Mouse (Mus musculus) kidney, embryonic 15.5 days (tissue): ENCODE measurements at regions not wholly inside any gene's neighbourhood (a gene's known extent, or its start where the extent isn't known, plus 50 kb on each side); places are given as distances from the start of the nearest gene placed in this dataset.

ENCODE experiments used
- ATAC-seq: fragments of 200-750 bp; cut with Nextera tagmentation; replicated peaks from 2 replicates; pipeline ENCODE4 v1.8.0; 2017; ENCODE audit warnings: moderate TSS enrichment; ENCODE audit not compliant: low FRiP score
- H3K27ac ChIP-seq: fragments of 300-500 bp; sonication (generic); 2 replicates; pipeline ENCODE4 v1.5.1; 2015; ENCODE audit warnings: mild to moderate bottlenecking, inconsistent platforms
- H3K27me3 ChIP-seq: fragments of 300-500 bp; sonication (generic); 2 replicates; pipeline ENCODE4 v1.6.1; 2015; ENCODE audit warnings: inconsistent platforms
- H3K36me3 ChIP-seq: fragments of 300-500 bp; sonication (generic); 2 replicates; pipeline ENCODE4 v1.6.1; 2015; ENCODE audit warnings: inconsistent platforms
- H3K4me1 ChIP-seq: fragments of 300-500 bp; sonication (generic); 2 replicates; pipeline ENCODE4 v1.6.1; 2015; ENCODE audit warnings: inconsistent platforms
- H3K4me2 ChIP-seq: fragments of 300-500 bp; sonication (generic); 2 replicates; pipeline ENCODE4 v1.6.1; 2015; ENCODE audit warnings: moderate library complexity, mild to moderate bottlenecking, inconsistent platforms
- H3K4me3 ChIP-seq: fragments of 300-500 bp; sonication (generic); replicated peaks from 2 replicates; pipeline ENCODE4 v1.5.1; 2015; ENCODE audit warnings: mild to moderate bottlenecking, inconsistent platforms
- H3K9ac ChIP-seq: fragments of 300-500 bp; sonication (generic); 2 replicates; pipeline ENCODE4 v1.6.1; 2015; ENCODE audit warnings: mild to moderate bottlenecking, inconsistent platforms
- H3K9me3 ChIP-seq: fragments of 300-500 bp; sonication (generic); replicated peaks from 2 replicates; pipeline ENCODE4 v1.6.1; 2016; ENCODE audit warnings: inconsistent platforms
- WGBS: fragments of 180-500 bp; shearing (Covaris S2); methylation state at CpG from one replicate; pipeline ENCODE4 v1.1.7; 2015; ENCODE audit warnings: mixed read lengths; 5-methylcytosine and 5-hydroxymethylcytosine counted together

- Histone ChIP-seq H3K4me2 (no peak overlapping the region), H3K9ac (no peak overlapping the region), H3K9me3 (peaks cover 3% of the 10 kb centered on the region; the same call in 1 of the 2 replicates), H3K27me3 (no peaks in the 10 kb centered on the region), H3K4me3 (no peak overlapping the region), H3K27ac (no peak overlapping the region), H3K36me3 (no peaks in the 10 kb centered on the region), H3K4me1 (no peaks in the 10 kb centered on the region)
- whole genome bisulfite sequencing: 84% methylated on average over 5 of the region's 5 CpGs
- ATAC-seq: no peak
These were observed 113.5 kb downstream of the Tfcp2l1 start for GRCm38 (mm10) chr1:118741286-118741685.

- Histone ChIP-seq H3K27me3 (no peaks in the 10 kb centered on the region), H3K36me3 (no peaks in the 10 kb centered on the region), H3K4me3 (no peak overlapping the region), H3K9ac (no peak overlapping the region), H3K9me3 (peaks cover 3% of the 10 kb centered on the region; the same call in 1 of the 2 replicates), H3K4me1 (peaks cover 3% of the 10 kb centered on the region; the same call in 1 of the 2 replicates), H3K27ac (no peak overlapping the region), H3K4me2 (no peak overlapping the region)
- 68% methylated on average over 5 of the region's 5 CpGs for WGBS
- no peak for ATAC-seq
These were observed 120.5 kb downstream of the Tfcp2l1 start for GRCm38 (mm10) chr1:118748196-118748595.

GRCm38 (mm10) chr1:118752869-118753268, 125.1 kb downstream of the Tfcp2l1 start:
- H3K9me3 ChIP-seq: no peaks in the 10 kb centered on the region
- H3K27ac ChIP-seq: peak overlapping the region; percentile 61
- no peaks in the 10 kb centered on the region for H3K27me3 ChIP-seq
- H3K4me2 ChIP-seq: no peak overlapping the region
- no peak overlapping the region for H3K9ac ChIP-seq
- H3K4me3 ChIP-seq: no peak overlapping the region
- no peaks in the 10 kb centered on the region for H3K36me3 ChIP-seq
- ATAC-seq: no peak
- H3K4me1 ChIP-seq: peaks cover 16% of the 10 kb centered on the region
- WGBS: 86% methylated on average over 3 of the region's 3 CpGs

- ATAC-seq: peak; percentile 73
- Histone ChIP-seq H3K9ac (no peak overlapping the region), H3K4me3 (no peak overlapping the region), H3K27me3 (no peaks in the 10 kb centered on the region), H3K9me3 (no peaks in the 10 kb centered on the region), H3K27ac (peak overlapping the region; percentile 87), H3K36me3 (no peaks in the 10 kb centered on the region), H3K4me1 (peaks cover 21% of the 10 kb centered on the region), H3K4me2 (no peak overlapping the region)
- WGBS: 24% methylated on average over 9 of the region's 9 CpGs
These were observed 128.6 kb downstream of the Tfcp2l1 start for GRCm38 (mm10) chr1:118756171-118756865.

- H3K27me3 ChIP-seq: no peaks in the 10 kb centered on the region
- H3K4me1 ChIP-seq: peaks cover 21% of the 10 kb centered on the region
- H3K4me2 ChIP-seq: no peak overlapping the region
- 0 out of 2 replicates have a peak overlapping the region, but pooled peaks have one; percentile 3 for H3K27ac ChIP-seq
- H3K4me3 ChIP-seq: no peak overlapping the region
- ATAC-seq: no peak
- WGBS: 63% methylated on average over 4 of the region's 4 CpGs
- H3K36me3 ChIP-seq: no peaks in the 10 kb centered on the region
- H3K9ac ChIP-seq: no peak overlapping the region
- H3K9me3 ChIP-seq: no peaks in the 10 kb centered on the region
These were observed 129.7 kb downstream of the Tfcp2l1 start for GRCm38 (mm10) chr1:118757340-118758030.

- H3K27ac ChIP-seq: 0 out of 2 replicates have a peak overlapping the region, but pooled peaks have one; percentile 52
- peaks cover 17% of the 10 kb centered on the region for H3K4me1 ChIP-seq
- ATAC-seq: no peak
- 75% methylated on average over 4 of the region's 4 CpGs for WGBS
- no peak overlapping the region for H3K9ac ChIP-seq
- no peaks in the 10 kb centered on the region for H3K27me3 ChIP-seq
- no peaks in the 10 kb centered on the region for H3K9me3 ChIP-seq
- H3K4me3 ChIP-seq: no peak overlapping the region
- H3K4me2 ChIP-seq: no peak overlapping the region
- no peaks in the 10 kb centered on the region for H3K36me3 ChIP-seq
These were observed 130.3 kb downstream of the Tfcp2l1 start for GRCm38 (mm10) chr1:118758031-118758400.

GRCm38 (mm10) chr1:118759141-118759932, 131.6 kb downstream of the Tfcp2l1 start:
- ATAC-seq: peak; percentile 64
- no peak overlapping the region for H3K4me2 ChIP-seq
- peaks cover 17% of the 10 kb centered on the region for H3K4me1 ChIP-seq
- no peaks in the 10 kb centered on the region for H3K36me3 ChIP-seq
- 25% methylated on average over 7 of the region's 7 CpGs for WGBS
- no peaks in the 10 kb centered on the region for H3K27me3 ChIP-seq
- H3K9ac ChIP-seq: no peak overlapping the region
- no peaks in the 10 kb centered on the region for H3K9me3 ChIP-seq
- no peak overlapping the region for H3K4me3 ChIP-seq
- H3K27ac ChIP-seq: no peak overlapping the region

GRCm38 (mm10) chr1:118765525-118765924, 137.8 kb downstream of the Tfcp2l1 start:
- Histone ChIP-seq H3K9ac (no peak overlapping the region), H3K27me3 (0 out of 2 replicates have a peak, but pooled peaks cover 8% of the 10 kb centered on the region)

GRCm38 (mm10) chr1:118768831-118769230, 141.1 kb downstream of the Tfcp2l1 start:
- WGBS: 19% methylated on average over 4 of the region's 4 CpGs
- H3K9ac ChIP-seq: no peak overlapping the region
- H3K4me2 ChIP-seq: no peak overlapping the region
- H3K9me3 ChIP-seq: no peaks in the 10 kb centered on the region
- H3K27ac ChIP-seq: no peak overlapping the region
- ATAC-seq: no peak
- peaks cover 22% of the 10 kb centered on the region; the same call in 1 of the 2 replicates for H3K27me3 ChIP-seq
- no peaks in the 10 kb centered on the region for H3K36me3 ChIP-seq
- no peak overlapping the region for H3K4me3 ChIP-seq
- H3K4me1 ChIP-seq: no peaks in the 10 kb centered on the region

More at GRCm38 (mm10) chr1:118765525-118765924, 137.8 kb downstream of the Tfcp2l1 start:
- Histone ChIP-seq H3K27ac (no peak overlapping the region), H3K36me3 (no peaks in the 10 kb centered on the region), H3K9me3 (no peaks in the 10 kb centered on the region), H3K4me1 (no peaks in the 10 kb centered on the region), H3K4me2 (no peak overlapping the region), H3K4me3 (no peak overlapping the region)
- WGBS: 70% methylated on average over 9 of the region's 9 CpGs
- no peak for ATAC-seq

- no peak for ATAC-seq
- Histone ChIP-seq H3K9me3 (no peaks in the 10 kb centered on the region), H3K27me3 (peaks cover 36% of the 10 kb centered on the region), H3K4me3 (no peak overlapping the region), H3K36me3 (no peaks in the 10 kb centered on the region), H3K4me2 (no peak overlapping the region), H3K27ac (no peak overlapping the region), H3K4me1 (peaks cover 11% of the 10 kb centered on the region), H3K9ac (no peak overlapping the region)
- 21% methylated on average over 9 of the region's 9 CpGs for WGBS
These were observed 144.5 kb downstream of the Tfcp2l1 start for GRCm38 (mm10) chr1:118772261-118772660.

GRCm38 (mm10) chr1:118776594-118777441, 149.1 kb downstream of the Tfcp2l1 start:
- H3K4me2 ChIP-seq: peak overlapping the region; percentile 5; the same call in 1 of the 2 replicates
- H3K9ac ChIP-seq: no peak overlapping the region
- 21% methylated on average over 10 of the region's 10 CpGs for WGBS
- H3K27ac ChIP-seq: no peak overlapping the region
- no peak overlapping the region for H3K4me3 ChIP-seq
- peaks cover 11% of the 10 kb centered on the region for H3K4me1 ChIP-seq
- H3K36me3 ChIP-seq: no peaks in the 10 kb centered on the region
- peak; percentile 79 for ATAC-seq
- H3K9me3 ChIP-seq: no peaks in the 10 kb centered on the region
- H3K27me3 ChIP-seq: peaks cover 21% of the 10 kb centered on the region
